Mouse (Mus musculus) MEL (cell line): ENCODE results near the gene Fmn2. TPM values are rescaled to one million over a fixed set of nuclear protein-coding genes. Genes with fewer than 3 reads are reported as not detected.

Source experiments
- DNase-seq: peaks from one replicate; pipeline ENCODE4 v3.0.0; 2011; ENCODE audit warnings: low read depth, low spot score
- H3K27ac ChIP-seq: 2 replicates; pipeline ENCODE4 v1.5.1; 2012; ENCODE audit warnings: low read depth, mild to moderate bottlenecking, control low read depth, low read length, moderate library complexity; ENCODE audit not compliant: control insufficient read depth
- H3K27me3 ChIP-seq, 2 experiments: fragments of 150-350 bp in 1 of 2; sonication (generic) in 1 of 2; 2 replicates each; pipeline ENCODE4 v1.6.1; 2012; ENCODE audit warnings: low read length in 2 of 2, mild to moderate bottlenecking in 2 of 2, improper control_type of control experiment in 1 of 2, moderate library complexity in 1 of 2; ENCODE audit not compliant: insufficient read depth in 2 of 2, control insufficient read depth in 1 of 2
- H3K36me3 ChIP-seq, 2 experiments: 2 replicates each; pipeline ENCODE4 v1.6.1; 2012 to 2014; ENCODE audit warnings: low read length in 2 of 2, improper control_type of control experiment in 1 of 2, inconsistent platforms in 1 of 2, mild to moderate bottlenecking in 1 of 2; ENCODE audit not compliant: insufficient read depth in 2 of 2, control insufficient read depth in 1 of 2
- H3K4me1 ChIP-seq, 2 experiments: fragments of 150-350 bp in 1 of 2; sonication (generic) in 1 of 2; 2 replicates each; pipeline ENCODE4 v1.6.1; 2012; ENCODE audit warnings: low read length in 2 of 2, improper control_type of control experiment in 1 of 2, mild to moderate bottlenecking in 1 of 2; ENCODE audit not compliant: insufficient read depth in 2 of 2, control insufficient read depth in 1 of 2
- H3K4me3 ChIP-seq, 2 experiments: fragments of 150-350 bp in 1 of 2; sonication (generic) in 1 of 2; 2 replicates each; pipeline ENCODE4 v1.5.1; 2012; ENCODE audit warnings: low read depth in 2 of 2, low read length in 2 of 2, mild to moderate bottlenecking in 2 of 2, moderate library complexity in 2 of 2, control low read depth in 1 of 2, improper control_type of control experiment in 1 of 2; ENCODE audit not compliant: control insufficient read depth in 1 of 2, insufficient read depth in 1 of 2
- H3K79me2 ChIP-seq: 2 replicates; pipeline ENCODE4 v1.6.1; 2012; ENCODE audit warnings: mild to moderate bottlenecking, low read length, moderate library complexity; ENCODE audit not compliant: control insufficient read depth, poor library complexity, insufficient read depth
- H3K9ac ChIP-seq: 2 replicates; pipeline ENCODE4 v1.6.1; 2012; ENCODE audit warnings: low read depth, mild to moderate bottlenecking, control low read depth, low read length, moderate library complexity; ENCODE audit not compliant: control insufficient read depth, poor library complexity, severe bottlenecking
- H3K9me3 ChIP-seq: fragments of 150-350 bp; sonication (generic); replicated peaks from 2 replicates; pipeline ENCODE4 v1.6.1; 2012; ENCODE audit warnings: mild to moderate bottlenecking, low read length, improper control_type of control experiment, moderate library complexity; ENCODE audit not compliant: insufficient read depth
- CHD2 ChIP-seq: IDR thresholded peaks from 2 replicates; pipeline ENCODE4 v1.6.1; 2011; ENCODE audit warnings: low read length, improper control_type of control experiment
- E2F4 ChIP-seq: IDR thresholded peaks from 2 replicates; pipeline ENCODE4 v1.6.1; 2011; ENCODE audit warnings: low read depth, low read length, improper control_type of control experiment, borderline replicate concordance
- ELF1 ChIP-seq: IDR thresholded peaks from 2 replicates; pipeline ENCODE4 v1.6.1; 2014; ENCODE audit warnings: low read depth, mild to moderate bottlenecking, inconsistent platforms, low read length, improper control_type of control experiment, moderate library complexity
- EP300 ChIP-seq, 2 experiments: IDR thresholded peaks; 2 replicates each; pipeline ENCODE4 v1.6.1; 2011; ENCODE audit warnings: improper control_type of control experiment in 2 of 2, low read length in 2 of 2, low read depth in 1 of 2, mild to moderate bottlenecking in 1 of 2
- GABPA ChIP-seq: IDR thresholded peaks from 2 replicates; pipeline ENCODE4 v1.6.1; 2012; ENCODE audit warnings: low read depth, mild to moderate bottlenecking, inconsistent platforms, low read length, improper control_type of control experiment, moderate library complexity
- GATA1 ChIP-seq: IDR thresholded peaks from 2 replicates; pipeline ENCODE4 v1.6.1; 2011; ENCODE audit warnings: low read depth, low read length, improper control_type of control experiment
- JUND ChIP-seq: IDR thresholded peaks from 2 replicates; pipeline ENCODE4 v1.6.1; 2011; ENCODE audit warnings: low read depth, mild to moderate bottlenecking, improper control_type of control experiment, low read length
- MXI1 ChIP-seq: IDR thresholded peaks from 2 replicates; pipeline ENCODE4 v1.6.1; 2011; ENCODE audit warnings: mild to moderate bottlenecking, low read depth, low read length, improper control_type of control experiment
- MYC ChIP-seq: IDR thresholded peaks from 2 replicates; pipeline ENCODE4 v1.6.1; 2011; ENCODE audit warnings: low read depth, mild to moderate bottlenecking, low read length, improper control_type of control experiment, moderate library complexity
- NELFE ChIP-seq: IDR thresholded peaks from 2 replicates; pipeline ENCODE4 v1.6.1; 2011; ENCODE audit warnings: low read depth, low read length, improper control_type of control experiment
- NRF1 ChIP-seq: IDR thresholded peaks from 2 replicates; pipeline ENCODE4 v1.6.1; 2014; ENCODE audit warnings: low read depth, mild to moderate bottlenecking, inconsistent platforms, low read length, improper control_type of control experiment, moderate library complexity; ENCODE audit not compliant: poor library complexity, insufficient read depth, severe bottlenecking
- RCOR1 ChIP-seq: IDR thresholded peaks from 2 replicates; pipeline ENCODE4 v1.6.1; 2012; ENCODE audit warnings: low read depth, mild to moderate bottlenecking, inconsistent platforms, low read length, improper control_type of control experiment
- SMC3 ChIP-seq: IDR thresholded peaks from 2 replicates; pipeline ENCODE4 v1.6.1; 2011; ENCODE audit warnings: low read depth, low read length, improper control_type of control experiment
- TCF12 ChIP-seq: IDR thresholded peaks from 2 replicates; pipeline ENCODE4 v1.6.1; 2014; ENCODE audit warnings: low read depth, mild to moderate bottlenecking, inconsistent platforms, low read length, improper control_type of control experiment, moderate library complexity
- UBTF ChIP-seq: IDR thresholded peaks from 2 replicates; pipeline ENCODE4 v1.6.1; 2012; ENCODE audit warnings: low read depth, mild to moderate bottlenecking, inconsistent platforms, low read length, improper control_type of control experiment, moderate library complexity, borderline replicate concordance; ENCODE audit not compliant: insufficient read depth
- USF2 ChIP-seq, 2 experiments: IDR thresholded peaks; 2 replicates each; pipeline ENCODE4 v1.6.1; 2011 to 2012; ENCODE audit warnings: improper control_type of control experiment in 2 of 2, low read length in 2 of 2, borderline replicate concordance in 1 of 2, inconsistent platforms in 1 of 2, low read depth in 1 of 2, mild to moderate bottlenecking in 1 of 2; ENCODE audit not compliant: insufficient read depth in 1 of 2
- ZKSCAN1 ChIP-seq: IDR thresholded peaks from 2 replicates; pipeline ENCODE4 v1.6.1; 2012; ENCODE audit warnings: low read depth, mild to moderate bottlenecking, inconsistent platforms, low read length, improper control_type of control experiment, moderate library complexity
- ZMIZ1 ChIP-seq: IDR thresholded peaks from 2 replicates; pipeline ENCODE4 v1.6.1; 2012; ENCODE audit warnings: low read depth, mild to moderate bottlenecking, inconsistent platforms, low read length, improper control_type of control experiment, moderate library complexity
- polyA plus RNA-seq, 2 experiments: library from polyadenylated mRNA; stranded (reverse) in 1 of 2; unstranded in 1 of 2; fragments of >175 nt in 1 of 2; fragments of >200 nt in 1 of 2; gene quantifications; 2 replicates each; pipeline versions ENCODE4 v1.2.1 to v1.2.4; 2012; ENCODE audit warnings: low replicate concordance in 2 of 2, low read depth in 1 of 2; ENCODE audit not compliant: insufficient read length in 2 of 2, insufficient read depth in 1 of 2, missing spikeins in 1 of 2
- total RNA-seq: library from RNA; depleted of rRNA; stranded (reverse); fragments of 300-350 nt; gene quantifications from 2 replicates; pipeline ENCODE4 v1.2.3, GENCODE M21; 2012

The Fmn2 gene
- total and polyA plus RNA-seq, 3 experiments = not detected

DNA sequence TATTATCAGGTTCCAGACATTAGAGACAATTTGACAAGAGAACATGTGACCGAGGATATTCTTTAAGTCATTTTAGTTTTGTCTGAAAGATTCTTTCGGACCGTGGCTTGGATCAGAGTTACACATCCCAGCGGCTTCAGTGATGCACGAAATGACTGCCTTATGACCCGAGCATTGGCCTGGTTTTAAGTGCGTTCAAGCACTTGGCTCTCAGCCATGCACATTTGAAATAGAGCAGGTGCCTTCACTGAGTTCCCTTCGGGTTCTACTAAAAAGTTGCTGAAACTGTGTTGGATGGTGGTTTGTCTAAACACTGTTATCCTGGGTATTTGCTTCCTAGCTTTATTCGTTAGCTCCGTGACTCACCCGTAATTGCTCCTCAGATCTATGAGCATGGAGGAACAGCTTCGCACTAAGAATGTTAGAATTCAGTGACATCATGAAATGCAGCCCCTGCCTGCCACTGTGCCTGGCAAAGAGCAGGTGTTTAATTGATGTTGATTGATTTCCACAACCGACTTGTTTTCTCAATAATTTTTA is 7.0 kb downstream of the Fmn2 start:
- Histone ChIP-seq H3K9ac (no peak overlapping the region), H3K4me3 (no peak overlapping the region), H3K9me3 (no peaks in the 10 kb centered on the region), H3K36me3 (no peaks in the 10 kb centered on the region), H3K27ac (no peak overlapping the region), H3K79me2 (no peaks in the 10 kb centered on the region), H3K4me1 (no peaks in the 10 kb centered on the region), H3K27me3 (no peaks in the 10 kb centered on the region)
- no peak for DNase-seq
- TF ChIP-seq GABPA (no peak), GATA1 (no peak), NELFE (no peak), USF2 (IDR thresholded peaks at IDR 0.05; ENCODE audit: borderline replicate concordance in 1 of 2, insufficient read depth in 1 of 2, low read depth in 1 of 2, low read length in 2 of 2) (no peak), TCF12 (no peak), EP300 (IDR thresholded peaks at IDR 0.05; ENCODE audit: low read depth in 1 of 2, low read length in 2 of 2) (no peak), ZKSCAN1 (no peak), CHD2 (no peak), ZMIZ1 (no peak), JUND (no peak)

- no peak overlapping the region for H3K27ac ChIP-seq
- DNase-seq = no peak
Observed at GRCm38 (mm10) chr1:174513419-174513818, 11.8 kb downstream of the Fmn2 start.

More at GRCm38 (mm10) chr1:174513419-174513818, 11.8 kb downstream of the Fmn2 start:
- Histone ChIP-seq H3K79me2 (no peaks in the 10 kb centered on the region), H3K27me3 (no peaks in the 10 kb centered on the region), H3K4me3 (no peak overlapping the region), H3K36me3 (no peaks in the 10 kb centered on the region), H3K9ac (no peak overlapping the region), H3K9me3 (no peaks in the 10 kb centered on the region), H3K4me1 (no peaks in the 10 kb centered on the region)
- TF ChIP-seq TCF12 = no peak
- TF ChIP-seq MXI1 = no peak
- TF ChIP-seq NRF1 = no peak
- TF ChIP-seq ZMIZ1 = no peak
- TF ChIP-seq UBTF = no peak
- no peak for TF ChIP-seq ZKSCAN1
- no peak for TF ChIP-seq E2F4
- no peak for TF ChIP-seq RCOR1
- TF ChIP-seq ELF1 = no peak
- TF ChIP-seq SMC3 = no peak
- no peak for TF ChIP-seq MYC
